Mouse (Mus musculus): ENCODE data around the gene Ccdc87. TPM values are rescaled to one million over a fixed set of nuclear protein-coding genes. Genes with fewer than 3 reads are reported as not detected.
"Not testable (repeated sequence)": the region's sequence is repeated elsewhere in the genome, so short reads cannot be mapped to it uniquely, and the experiment has no call there.

Ccdc87 gene
- total RNA-seq (2021): under 1 TPM in 1 of 2 experiments, not detected in 1; 0.17 TPM
- long read RNA-seq, experiment 1: 0 reads
- long read RNA-seq, experiment 2: 0 reads

DNA sequence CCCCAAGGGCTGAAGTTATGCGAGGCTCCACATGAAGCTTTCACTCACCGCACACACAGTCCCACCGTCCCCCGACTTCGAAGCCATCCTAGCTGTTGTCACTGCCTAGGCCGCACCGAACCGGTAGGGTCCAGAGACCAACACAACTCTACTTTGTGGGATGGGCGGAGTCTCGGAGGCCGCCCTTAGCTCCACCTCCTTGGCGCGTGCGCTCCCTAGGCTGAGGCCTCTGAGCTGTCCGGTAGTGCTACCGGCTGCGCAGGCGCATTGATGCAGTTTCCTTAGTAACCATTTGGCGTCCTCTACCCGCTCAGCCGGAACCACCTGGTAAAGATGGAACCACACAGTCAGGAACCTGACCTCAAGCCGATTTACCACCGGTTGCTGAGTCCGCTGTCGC lies at the start of gene Ccdc87, which contains the start of gene Ccs:
Gene Ccdc87 (plus strand): TSS at position 218 of the 400 bp plus-strand sequence.
Gene Ccs (minus strand): TSS at position 184 of the 400 bp plus-strand sequence.
- DNase-seq (ENCODE audit: low spot score in 2 of 2): peak; percentile 86 to 92

DNA sequence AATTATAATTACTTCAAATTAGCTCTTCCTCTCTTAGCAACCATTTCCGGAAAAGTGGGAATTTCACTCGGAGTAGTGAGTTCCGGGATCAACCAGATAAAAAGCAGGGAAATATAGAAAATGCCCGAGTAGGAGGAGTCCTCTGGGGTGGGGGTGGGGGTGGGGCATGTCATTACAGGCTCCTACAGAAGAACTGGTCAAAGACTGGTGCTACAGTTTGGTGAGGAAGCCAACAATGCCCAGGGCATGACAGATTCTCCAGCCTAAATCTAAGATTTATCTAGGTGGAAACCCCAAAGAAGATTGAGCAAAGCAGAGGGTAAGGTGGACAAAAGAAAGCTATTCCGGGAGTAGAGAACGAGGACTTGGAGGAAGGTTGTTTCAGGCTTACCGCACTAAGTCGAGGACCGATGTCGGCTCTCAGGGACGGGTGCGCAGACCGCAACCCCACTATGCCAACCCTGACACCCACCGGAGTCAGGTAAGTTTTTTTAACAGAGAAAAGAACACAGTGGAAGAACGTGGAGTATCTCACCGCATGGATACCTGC lies 45.8 kb upstream of the Ccdc87 start:
- DNase-seq (ENCODE audit: low spot score in 2 of 2): no peak

DNA sequence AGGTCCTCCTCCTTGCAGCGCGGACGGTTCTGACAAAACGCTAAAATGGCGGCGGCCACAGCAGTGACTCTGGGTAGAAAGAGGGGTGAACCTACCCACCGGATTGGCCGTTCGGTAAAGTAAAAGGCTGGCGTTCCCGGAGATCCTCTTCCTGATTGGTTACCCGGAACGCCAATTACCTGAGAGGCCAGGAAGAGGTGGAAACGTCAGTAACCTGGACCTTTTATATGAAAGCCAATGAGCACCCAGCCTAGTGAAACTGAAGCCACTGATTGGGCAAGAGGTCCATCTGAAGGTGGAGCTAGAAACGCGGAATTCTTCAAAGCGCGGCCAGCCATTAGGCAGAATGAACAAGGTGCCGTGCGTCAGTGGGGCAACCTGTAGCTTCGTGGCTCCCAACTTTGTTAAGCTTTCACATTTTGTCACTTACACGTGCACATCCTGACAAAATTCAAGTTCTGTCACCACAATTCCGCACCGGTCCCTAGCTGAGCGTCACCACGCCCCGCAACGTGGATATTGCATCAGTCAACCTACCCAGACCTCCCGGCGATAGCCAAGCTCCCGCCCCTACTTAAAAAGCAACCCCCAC lies 45.2 kb upstream of the Ccdc87 start, which contains the start of gene Rbm4:
Gene Rbm4 (minus strand): TSS at position 71 of the 592 bp plus-strand sequence.
- peak; percentile 74 to 91 for DNase-seq (ENCODE audit: low spot score in 2 of 2)

DNA sequence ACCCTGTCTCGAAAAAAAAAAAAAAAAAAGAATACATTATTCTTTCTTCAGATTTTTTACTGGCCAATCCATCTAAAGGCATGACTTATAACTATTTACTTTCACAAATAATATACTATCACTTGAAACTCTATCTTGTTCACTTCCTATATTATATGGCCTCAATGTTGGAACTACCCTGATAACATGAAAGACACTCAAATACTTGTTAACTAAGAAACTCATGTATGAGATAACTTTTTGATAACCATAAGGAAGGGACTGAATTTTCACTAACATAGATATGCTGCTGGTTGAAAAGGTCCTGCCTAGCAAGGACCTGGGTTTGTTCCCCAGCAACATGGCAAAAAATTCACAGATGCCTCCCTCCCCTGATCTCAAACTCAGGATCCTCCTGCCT lies 43.2 kb upstream of the Ccdc87 start:
- DNase-seq (ENCODE audit: low spot score in 2 of 2): no peak

DNA sequence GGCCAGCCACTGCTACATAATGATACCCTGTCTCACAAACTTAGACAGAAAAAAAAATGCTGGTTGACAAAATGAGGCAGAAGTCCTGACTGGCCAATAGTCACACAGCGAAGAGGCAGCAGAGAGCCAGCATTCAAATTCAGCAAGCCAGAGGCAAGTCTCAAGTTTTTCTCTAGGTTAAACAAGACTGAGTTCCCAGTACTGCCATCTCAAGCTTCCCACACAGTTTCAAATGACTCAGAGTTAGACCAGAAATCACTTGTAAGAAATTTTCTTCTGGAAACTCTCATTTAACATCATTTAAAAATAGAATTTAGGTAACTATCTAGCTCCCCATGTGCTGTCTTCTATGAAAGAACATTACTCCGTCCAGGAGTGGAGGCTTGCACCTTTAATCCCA lies 41.3 kb upstream of the Ccdc87 start:
- no peak for DNase-seq (ENCODE audit: low spot score in 2 of 2)

DNA sequence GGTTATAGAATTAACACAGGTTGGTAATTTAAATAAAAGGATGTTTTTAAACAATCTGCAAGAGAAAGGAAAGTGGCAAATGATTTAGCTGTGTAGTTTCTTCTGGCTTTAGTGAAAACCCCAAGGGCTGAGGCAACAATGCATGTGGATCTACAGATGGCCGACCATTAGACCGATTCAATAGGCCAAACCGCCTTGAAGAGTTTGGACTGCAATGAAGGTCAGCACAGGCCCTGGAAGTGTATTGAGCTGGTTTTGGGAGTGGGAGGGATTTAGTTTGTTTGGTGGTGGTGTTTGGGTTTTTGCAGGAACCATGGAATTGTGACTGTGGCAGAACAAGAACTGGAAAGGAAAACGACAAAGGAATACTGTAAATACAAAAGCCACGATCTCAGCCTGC lies 40.1 kb upstream of the Ccdc87 start:
- DNase-seq (ENCODE audit: low spot score in 2 of 2): no peak

DNA sequence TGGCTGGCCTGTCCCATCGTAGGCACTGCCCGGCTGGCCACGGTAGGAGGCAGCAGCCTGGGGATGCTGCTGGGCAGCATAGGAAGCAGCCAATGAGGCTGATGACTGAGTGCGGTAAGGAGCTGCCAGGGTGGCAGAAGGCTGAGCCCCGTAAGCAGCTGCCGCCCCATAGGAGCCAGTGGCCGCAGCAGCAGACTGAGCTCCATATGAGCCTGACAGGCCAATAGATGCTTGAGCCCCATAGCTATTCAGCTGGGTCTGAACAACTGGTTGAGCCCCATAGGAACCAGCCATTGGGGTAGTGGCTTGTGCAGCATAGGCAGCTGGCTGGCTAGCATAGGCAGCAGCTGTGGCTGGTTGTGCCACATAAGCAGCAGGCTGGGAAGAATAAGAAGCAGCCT lies 36.5 kb upstream of the Ccdc87 start:
- DNase-seq (ENCODE audit: low spot score in 2 of 2): no peak

DNA sequence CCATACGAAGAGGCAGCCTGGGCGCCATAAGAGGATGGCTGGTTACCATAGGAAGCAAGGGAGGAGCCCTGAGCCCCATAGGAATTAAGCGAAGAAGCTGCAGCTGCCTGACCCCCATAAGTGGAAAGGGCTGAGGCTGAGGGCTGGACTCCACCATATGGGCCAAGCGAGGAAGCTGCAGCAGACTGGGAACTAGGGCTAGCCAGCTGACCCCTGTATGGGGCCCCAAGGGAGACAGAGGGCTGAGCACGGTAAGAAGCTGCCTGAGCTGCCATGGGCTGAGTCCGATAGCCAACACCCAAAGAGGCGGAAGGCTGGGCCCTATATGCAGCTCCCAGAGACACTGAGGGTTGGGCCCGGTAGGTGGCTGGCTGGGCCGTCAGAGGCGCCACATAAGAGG lies 35.9 kb upstream of the Ccdc87 start:
- DNase-seq (ENCODE audit: low spot score in 2 of 2): no peak

DNA sequence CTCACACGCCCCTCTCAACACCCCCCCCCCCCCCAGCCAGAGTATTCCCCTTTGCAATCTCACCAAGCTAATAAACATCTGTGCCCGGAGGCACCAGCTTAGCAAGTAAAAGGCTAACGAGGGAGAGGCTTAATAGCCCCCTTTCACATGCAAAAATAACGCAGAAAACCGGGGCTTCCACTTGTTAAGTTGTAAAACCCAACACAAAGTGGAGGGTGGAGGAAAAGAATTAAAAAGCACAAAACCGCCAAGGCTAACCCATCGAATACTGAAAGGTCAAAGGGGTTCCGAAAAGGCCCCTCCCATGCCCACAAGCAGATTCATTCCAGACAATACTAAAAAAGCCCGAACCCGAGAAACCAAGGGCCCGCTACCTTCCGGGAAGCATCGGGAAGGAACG lies 28.9 kb upstream of the Ccdc87 start:
- no peak for DNase-seq (ENCODE audit: low spot score in 2 of 2)

DNA sequence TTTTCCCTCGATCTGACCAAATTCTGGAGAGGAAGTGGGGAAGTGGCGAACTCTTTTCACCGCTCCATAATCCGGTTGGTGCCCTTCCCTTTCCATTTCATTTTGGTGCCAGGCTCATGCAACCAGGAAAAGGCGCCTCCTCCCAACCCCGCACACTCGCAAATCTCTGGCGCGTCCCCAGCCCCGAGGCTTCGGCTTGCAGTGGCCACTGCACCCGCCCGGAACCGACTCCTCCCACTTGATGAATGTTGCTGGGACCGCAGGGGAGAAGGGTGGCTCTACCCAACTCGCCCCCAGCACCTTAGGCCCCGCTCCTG lies 28.5 kb upstream of the Ccdc87 start:
- no peak for DNase-seq (ENCODE audit: low spot score in 2 of 2)

DNA sequence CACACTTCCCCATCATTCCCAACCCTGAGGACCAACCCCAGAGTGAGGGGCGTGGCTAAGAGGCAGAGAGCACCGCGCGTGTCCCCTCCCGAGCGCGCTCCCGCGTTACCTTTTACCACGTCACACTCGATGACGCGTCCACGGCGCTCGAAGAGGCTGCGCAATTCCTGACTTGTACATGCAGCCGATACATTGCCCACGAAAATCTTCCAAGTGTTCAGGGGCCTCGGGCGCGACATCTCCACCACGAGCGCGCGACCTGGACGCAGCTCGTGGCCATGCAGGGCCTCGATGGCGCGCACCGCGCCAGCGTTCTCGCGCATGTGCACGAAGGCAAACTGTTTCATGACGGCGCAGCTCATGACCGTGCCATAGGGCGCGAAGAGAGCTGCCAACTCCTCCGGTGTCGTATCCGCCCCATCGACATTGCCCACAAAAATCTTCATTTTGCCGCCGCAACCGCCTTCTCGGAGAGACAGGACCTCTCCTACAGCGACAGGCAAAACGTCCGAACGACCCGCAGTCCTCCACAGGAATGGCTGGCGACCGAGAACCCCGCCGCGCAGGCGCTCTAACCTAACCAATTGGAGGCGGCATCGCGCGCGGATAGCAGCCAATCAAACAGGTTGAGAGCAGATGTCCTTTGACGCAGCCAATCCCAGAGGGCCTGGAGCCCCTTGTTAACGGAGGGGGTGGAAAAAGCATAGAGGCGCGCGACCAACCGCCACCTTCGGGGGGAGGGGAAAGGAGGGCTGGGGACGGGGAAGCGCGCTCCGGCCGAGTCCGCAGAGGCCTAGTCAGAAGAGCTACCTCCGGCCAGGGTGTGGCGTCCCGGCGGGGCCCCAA lies 27.9 kb upstream of the Ccdc87 start, which contains the start of the genes Gm21992 and Rbm14:
Gene Gm21992 (minus strand): TSS at position 550 of the 846 bp plus-strand sequence.
Gene Rbm14 (minus strand): TSS at position 572 of the 846 bp plus-strand sequence.
- peak; percentile 95 to 97 for DNase-seq (ENCODE audit: low spot score in 2 of 2)

DNA sequence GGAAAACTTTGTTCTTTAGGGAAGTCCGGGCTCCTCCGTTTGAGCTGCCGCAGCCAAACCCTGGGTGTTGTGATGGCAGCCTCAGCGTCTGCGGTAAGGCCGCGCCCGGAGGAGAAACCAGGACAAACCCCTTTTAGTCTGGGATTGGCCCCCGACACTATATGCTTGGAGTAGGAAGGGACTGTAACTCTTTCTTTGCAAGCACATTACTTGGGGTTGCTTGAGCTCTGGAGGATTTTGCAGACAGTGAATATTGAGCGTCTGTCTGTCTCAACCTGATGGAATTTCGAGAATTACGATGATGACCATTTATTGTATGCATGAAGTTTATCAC lies 27.3 kb upstream of the Ccdc87 start:
- no peak for DNase-seq (ENCODE audit: low spot score in 2 of 2)

DNA sequence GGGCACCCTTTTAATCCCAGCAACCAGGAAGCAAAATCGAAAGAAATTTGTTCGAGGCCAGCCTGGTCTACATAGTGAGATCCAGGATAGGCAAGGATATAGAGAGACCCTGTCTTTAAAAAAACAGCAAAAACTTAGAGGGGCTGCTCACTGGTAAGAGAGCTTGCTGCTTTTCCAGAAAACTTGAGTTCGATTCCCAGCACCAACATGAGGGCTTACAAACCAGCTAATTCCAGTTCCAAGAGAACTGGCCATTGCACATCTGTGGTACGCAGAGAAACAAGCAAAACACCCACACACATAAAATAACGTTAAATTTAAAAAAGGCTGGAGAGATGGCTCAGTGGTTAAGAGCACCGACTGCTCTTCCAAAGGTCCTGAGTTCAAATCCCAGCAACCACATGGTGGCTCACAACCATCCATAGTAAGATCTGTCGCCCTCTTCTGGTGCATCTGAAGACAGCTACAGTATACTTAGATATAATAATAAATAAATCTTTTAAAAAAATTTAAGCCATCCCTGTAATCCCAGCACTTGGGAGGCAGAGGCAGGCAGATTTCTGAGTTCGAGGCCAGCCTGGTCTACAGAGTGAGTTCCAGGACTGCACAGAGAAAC lies 26.7 kb upstream of the Ccdc87 start:
- DNase-seq (ENCODE audit: low spot score in 2 of 2): not testable (repeated sequence)

DNA sequence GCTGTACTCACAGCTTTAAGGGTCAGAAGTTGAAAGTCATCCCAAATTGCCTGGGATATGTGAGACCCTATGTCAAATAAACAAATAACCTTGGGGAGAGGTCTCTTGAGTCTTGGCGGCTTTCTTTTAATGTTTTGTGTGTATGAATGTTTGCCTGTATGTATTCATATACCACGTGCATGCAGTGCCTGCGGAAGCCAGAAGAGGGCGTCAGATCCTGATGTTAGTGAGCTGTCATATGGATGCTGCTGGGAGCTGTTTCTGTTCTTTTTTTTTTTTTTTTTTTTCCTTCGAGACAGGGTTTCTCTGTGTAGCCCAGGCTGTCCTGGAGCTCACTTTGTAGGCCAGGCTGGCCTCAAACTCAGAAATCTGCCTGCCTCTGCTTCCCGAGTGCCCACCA lies 26.2 kb upstream of the Ccdc87 start:
- DNase-seq (ENCODE audit: low spot score in 2 of 2): no peak

DNA sequence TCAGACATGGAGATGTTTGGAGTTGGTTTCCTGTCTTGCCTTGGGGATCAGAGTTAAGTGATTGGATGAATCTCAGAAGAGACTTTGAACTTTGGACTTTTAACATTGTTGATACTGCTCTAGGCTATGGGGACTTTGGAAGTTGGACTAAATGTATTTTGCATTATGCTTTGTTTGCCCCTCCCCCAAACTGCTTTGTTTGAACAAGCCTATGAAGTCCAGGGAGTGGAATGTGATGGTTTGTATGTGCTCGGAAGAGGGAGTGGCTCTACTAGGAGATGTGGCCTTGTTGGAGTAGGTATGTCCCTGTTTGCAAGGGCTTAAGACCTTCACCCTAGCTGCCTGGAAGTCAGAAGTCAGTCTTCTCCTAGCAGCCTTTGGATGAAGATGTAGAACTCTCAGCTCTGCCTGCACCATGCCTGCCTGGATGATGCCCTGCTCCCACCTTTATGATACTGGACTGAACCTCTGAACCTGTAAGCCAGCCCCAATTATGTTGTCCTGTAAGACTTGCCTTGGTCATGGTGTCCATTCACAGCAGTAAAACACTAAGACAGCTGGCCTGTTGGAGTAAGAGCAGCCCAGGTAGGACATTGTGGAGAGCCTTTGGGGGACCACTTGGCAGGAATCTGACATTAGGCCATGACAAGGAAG lies 21.9 kb upstream of the Ccdc87 start:
- no peak for DNase-seq (ENCODE audit: low spot score in 2 of 2)

DNA sequence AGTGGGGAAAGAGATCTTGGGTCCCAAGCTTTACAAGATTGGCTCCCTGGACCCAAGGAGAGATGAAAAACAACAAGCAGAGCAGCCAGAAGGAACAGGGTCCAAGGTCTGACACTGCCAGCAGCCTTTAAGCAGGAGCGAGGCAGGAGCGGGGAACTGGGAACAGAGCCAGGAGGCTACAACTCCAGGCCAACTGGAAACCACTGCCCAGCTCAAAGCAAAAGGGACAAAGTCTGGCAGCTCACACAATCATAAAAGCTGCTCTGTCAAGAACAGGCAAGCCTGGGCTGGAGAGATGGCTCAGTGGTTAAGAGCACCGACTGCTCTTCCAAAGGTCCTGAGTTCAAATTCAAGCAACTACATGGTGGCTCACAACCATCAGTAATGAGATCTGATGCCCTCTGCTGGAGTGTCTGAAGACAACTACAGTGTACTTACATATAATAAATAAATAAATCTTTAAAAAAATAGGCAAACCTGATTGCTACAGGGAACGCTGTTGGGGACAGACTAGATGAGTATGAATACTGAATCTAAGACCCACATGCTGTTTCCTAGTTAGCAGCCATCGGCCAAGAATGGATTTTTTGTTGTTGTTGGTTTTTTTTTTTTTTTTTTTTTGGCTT lies 18.4 kb upstream of the Ccdc87 start:
- no peak for DNase-seq (ENCODE audit: low spot score in 2 of 2)

DNA sequence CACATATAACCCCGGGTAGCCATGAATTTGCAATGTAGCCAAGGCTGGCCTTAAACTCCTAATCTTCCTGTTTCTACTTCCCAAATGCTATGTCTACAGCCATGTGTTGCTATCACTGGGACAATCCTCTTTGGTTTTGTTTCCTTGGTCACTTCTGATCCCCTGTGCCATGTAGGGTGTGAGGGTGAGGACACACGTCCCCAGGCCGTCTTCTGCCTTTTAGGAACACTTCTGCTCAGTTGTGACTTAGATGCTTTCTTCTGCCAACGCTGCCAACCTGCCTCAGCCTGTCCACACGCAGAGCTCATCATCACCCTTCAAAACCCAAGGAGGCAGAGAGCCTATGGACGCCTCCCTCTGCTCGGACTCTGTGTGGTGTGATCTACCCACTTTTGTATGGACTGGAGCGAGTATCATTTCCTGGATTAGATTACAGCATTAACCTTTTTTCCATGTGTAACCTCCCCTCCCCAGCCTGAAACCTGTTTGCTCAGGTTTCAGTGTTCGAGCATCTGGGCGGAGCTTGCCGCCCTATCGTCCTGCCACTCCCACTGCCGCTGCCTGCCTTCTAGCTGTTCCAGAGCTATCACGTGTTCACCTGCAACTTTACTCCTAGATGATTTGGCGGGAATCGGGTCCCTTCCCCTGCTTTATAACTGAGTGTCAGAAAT lies 10.6 kb upstream of the Ccdc87 start:
- DNase-seq (ENCODE audit: low spot score in 2 of 2): no peak

DNA sequence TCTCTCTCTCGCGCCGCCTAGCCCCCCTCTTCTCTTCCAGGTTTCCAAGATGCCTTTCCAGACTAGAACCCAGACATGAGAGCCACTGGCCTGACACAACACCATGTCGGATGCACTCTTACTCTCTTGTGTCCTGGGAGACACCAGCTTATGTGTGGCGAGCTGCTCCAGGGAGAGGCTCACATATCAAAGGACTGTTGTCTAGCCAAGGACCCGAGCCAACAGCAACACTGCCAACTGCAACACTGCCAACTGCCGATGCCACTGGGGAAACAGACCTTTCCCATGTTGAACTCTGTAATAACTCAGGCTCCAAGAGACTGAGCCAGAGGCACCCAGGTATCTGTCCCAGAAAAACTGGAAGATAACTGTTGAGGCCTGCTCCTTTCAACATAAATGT lies 10.0 kb upstream of the Ccdc87 start:
- no peak for DNase-seq (ENCODE audit: low spot score in 2 of 2)

DNA sequence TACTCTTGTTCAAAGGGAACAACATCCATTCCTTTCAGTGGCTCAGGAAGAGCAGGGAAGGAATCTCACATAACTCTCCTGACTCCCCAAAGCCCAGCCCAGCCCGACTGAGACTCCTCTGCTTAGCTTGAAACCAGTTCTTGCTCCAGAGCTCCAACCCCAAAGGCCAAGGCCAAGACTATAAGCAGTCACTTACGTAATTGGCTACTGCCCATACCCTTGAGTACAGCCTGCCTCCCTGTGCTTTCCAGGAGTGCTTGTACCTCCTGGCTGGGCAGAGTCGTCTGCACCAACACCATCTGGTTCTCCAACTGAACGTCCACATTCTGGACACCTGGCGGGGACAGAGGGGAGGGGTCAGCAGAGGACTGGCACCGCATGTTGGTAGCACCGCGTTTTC lies 5.2 kb upstream of the Ccdc87 start:
- DNase-seq (ENCODE audit: low spot score in 2 of 2): no peak

DNA sequence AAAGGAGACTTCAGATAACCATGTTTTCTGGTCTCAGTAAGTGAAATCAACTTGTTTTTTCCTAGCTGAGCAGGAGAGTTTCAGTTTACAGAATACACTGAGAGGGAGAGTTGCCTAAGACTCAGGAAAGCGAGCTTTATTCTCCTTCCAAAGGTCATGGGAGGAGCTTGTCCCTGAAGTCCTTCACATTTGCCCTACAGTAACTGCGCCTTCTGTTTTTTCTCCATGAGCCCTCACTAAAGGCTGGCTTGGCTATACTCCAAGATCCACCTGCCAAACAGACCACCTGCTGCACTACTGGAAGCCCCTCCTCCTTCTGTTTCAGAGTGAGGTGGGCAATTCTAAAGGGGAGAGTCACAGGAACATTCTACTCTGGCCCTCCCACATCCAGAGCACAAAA lies 3.1 kb upstream of the Ccdc87 start:
- DNase-seq (ENCODE audit: low spot score in 2 of 2): no peak
